Mouse (Mus musculus): ENCODE measurements at regions not wholly inside any gene's neighbourhood (a gene's known extent, or its start where the extent isn't known, plus 50 kb on each side); places are given as distances from the start of the nearest gene placed in this dataset.

- no peak for DNase-seq
These were observed 222.8 kb upstream of the Gpc5 start for GRCm38 (mm10) chr14:114869233-114869632.

DNA sequence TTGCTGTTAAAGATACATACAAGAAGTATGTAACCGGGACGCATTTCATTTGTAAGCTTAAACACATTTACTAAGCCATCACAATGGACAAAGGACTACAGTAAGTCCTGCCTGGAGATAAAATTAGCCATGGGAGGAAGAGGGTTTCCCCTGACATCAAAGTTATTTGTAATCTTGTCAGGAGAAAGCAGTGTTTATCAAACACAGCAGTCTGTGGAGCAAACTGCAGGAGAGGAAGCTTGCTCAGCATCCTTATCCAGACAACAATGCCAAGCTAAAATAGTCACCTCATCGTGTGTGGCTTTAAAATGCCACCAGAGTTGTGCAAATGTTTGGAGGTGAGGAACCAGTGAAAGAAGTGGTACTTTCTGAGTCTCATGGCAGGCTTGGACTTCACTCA is 216.9 kb upstream of the Gpc5 start:
- no peak for DNase-seq

GRCm38 (mm10) chr14:114876427-114876826 is 215.6 kb upstream of the Gpc5 start:
- DNase-seq: no peak

DNA sequence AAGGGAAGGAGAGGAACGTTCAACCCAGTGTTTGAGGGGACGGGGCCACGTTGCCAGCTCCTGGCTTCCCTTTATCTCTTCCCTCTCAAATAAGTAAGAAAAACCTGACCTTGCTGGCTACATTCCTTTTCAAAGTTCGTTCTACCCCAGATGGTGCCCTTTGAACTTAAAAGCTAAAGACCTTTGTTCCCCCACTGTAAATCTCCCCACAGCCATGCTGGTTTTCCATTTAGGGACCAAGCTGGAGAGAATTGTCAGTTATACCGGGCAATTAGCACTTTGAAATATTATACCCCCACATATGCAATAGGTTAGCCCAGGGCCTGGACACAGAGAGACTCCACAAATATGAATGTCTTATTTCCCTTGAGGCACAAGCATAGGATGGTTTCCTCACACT is 214.5 kb upstream of the Gpc5 start:
- no peak for DNase-seq

- DNase-seq: no peak
These were observed 211.7 kb upstream of the Gpc5 start for GRCm38 (mm10) chr14:114880291-114880690.

DNA sequence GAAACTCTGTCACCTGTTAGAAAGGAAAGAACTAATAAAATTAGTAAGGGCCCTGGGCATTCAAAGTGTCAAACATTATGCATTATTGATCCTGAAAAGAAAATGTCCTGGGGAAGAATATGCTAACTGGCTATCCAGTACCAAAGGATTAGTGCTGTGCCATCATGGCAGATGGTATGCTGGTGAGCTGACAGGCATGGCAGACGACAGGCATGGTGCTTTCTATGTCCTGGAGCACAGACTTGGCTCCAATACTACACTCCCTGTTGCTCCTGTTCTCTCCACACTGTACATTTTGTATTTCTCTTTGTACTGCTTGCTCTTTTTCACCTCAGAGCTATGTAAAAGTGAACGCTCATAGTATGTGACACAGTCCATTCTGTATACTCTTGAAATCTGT is 187.9 kb upstream of the Gpc5 start:
- no peak for DNase-seq

DNA sequence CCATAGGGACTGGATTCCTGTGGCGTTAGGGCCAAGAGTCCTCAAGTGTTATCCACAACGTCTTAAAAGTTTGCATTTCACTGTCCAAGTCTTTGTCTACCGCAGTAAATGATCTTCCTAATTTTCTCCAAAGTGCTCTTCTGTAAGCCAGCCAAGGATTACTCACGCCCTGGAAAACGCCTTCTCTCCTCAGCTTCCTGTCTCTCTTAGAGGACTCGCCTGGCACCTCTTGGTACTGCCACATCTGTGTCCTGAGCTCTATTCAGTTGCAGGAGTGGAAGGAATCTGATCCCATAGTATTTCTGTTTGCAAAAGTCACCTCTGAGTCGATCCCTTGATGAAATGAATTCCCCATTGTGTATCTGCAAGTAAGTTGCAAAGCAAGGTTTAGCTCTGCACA is 179.7 kb upstream of the Gpc5 start:
- DNase-seq: peak; percentile 14

GRCm38 (mm10) chr14:114913238-114913637 is 178.8 kb upstream of the Gpc5 start:
- peak; percentile 45 for DNase-seq

- DNase-seq: no peak
These were observed 146.3 kb upstream of the Gpc5 start for GRCm38 (mm10) chr14:114945744-114946143.

DNA sequence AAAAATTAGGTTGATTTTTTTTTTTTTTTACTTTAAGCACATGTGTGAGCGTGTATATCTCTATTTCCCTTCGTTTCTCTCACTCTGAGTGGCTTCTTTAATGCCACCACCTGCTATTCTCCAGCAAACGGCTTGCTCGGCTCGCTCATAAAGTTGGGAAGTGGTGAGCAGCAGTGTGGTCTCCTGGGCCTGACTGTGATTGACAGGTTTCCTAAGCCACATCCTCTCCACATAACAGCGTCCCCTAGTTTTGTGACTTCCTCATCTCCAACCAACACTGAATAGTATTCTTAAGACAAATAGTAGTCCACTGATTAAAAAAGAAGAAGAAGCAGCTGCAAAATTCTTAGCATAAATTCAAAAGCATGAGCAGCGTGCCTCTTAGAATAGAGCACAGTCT is 145.7 kb upstream of the Gpc5 start:
- no peak for DNase-seq

- no peak for DNase-seq
These were observed 143.5 kb upstream of the Gpc5 start for GRCm38 (mm10) chr14:114948341-114949155.

- no peak for DNase-seq
These were observed 142.9 kb upstream of the Gpc5 start for GRCm38 (mm10) chr14:114949156-114949496.

- DNase-seq: no peak
These were observed 139.7 kb upstream of the Gpc5 start for GRCm38 (mm10) chr14:114952280-114952679.

DNA sequence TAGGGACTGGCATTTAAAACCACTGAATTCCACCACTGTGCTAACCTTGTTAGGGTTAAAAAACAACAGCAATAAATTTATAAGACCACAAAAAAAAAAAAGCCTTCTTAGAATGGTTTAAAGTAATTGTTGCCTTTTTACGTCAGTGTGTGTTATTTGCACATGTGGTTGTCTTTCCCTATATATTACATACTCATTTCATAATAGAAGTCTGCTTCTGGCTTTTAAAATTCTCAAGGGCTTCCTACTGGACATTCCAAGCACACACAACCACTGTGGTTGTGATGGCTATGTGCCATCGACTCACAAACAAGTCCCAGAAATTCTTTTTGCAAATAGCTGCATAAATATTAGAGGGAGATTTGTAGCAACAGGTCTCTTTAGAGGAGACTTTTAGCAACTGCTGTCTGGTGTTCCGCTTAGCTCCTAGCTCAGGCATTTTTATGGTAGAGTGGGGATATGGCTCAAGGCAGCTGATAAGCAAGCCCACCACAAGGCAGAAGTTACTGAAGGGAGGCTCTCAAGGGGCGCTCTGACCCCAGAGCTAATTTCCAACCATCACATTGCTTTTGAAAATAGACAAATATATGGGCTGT is 138.8 kb upstream of the Gpc5 start:
- DNase-seq: no peak

- DNase-seq: no peak
These were observed 137.7 kb upstream of the Gpc5 start for GRCm38 (mm10) chr14:114954287-114954686.

- DNase-seq: no peak
These were observed 136.4 kb upstream of the Gpc5 start for GRCm38 (mm10) chr14:114955572-114955971.

DNA sequence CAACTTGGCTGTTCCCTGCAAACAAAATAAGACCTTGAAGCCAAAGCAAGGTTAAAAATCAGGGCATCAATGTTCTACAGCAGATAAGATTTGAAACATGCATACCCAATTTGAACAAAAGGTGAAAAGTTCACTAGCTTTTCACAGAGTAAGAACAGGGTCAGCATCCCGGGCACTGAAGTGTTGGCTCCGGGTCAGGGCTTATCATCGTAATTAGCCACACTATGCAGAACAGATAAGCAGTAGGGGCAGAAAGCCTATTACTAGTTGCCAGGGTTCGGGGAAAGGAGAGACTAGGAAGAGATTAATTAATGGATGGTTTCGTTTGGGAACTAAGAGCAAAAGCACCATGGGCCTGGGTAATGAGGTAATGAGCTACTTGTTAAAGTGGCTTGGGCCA is 131.7 kb upstream of the Gpc5 start:
- DNase-seq: no peak

DNA sequence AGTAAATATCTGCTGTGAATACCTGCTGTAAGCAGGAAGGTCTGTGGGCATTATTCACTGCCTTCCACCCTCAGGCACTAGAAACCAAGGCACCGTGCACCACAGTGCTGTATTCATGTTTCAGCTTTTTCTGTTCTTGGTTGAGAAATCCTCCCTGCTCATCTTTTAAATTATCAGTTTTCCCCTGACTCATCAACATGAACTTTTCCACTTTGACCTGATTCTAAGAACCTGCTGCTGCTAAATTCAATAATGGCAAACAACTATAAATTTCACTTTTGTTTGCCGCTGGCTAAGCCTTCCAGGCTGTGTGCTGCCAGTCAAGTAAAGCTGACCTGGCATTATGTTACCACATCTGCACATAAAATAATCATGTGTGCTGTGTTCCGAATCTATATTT is 126.1 kb upstream of the Gpc5 start:
- no peak for DNase-seq

- DNase-seq: no peak
These were observed 123.0 kb upstream of the Gpc5 start for GRCm38 (mm10) chr14:114969020-114969419.

DNA sequence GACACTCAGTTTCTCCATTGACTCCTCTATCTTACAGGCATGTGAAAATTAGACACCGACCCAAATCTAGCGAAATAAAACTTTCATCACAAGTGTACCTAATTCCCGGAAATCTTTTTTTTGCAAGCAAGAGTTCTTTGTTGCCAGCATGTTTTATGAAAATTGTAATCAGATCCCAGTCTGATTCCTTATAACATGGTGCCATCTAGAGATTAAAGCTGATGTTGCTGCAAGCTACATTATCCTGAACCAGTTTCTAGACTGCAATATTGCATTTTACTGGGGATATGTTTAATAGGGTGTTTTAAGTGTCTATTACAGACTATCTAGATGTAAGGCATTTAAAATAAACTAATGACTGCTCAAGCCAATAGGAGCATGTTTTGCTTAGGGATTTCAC is 110.9 kb upstream of the Gpc5 start:
- no peak for DNase-seq

DNA sequence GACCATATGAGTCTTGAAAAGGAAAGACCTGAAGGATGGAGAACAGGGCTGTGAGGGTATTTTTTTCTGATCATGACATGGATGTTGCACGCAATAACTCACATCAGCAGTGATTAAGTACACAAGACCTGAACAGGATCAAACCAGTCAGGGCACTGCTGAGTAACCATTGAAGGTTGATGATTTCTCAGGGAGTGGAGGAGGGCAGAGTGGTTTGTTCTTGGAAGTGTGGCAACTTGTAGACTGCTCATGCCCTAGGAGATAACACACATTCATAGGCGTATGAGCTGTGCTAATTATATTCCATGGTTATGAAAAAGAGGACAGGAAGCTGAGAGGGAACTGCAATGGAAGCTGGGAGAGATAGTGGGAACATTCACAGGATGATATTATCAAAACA is 88.8 kb upstream of the Gpc5 start:
- no peak for DNase-seq

- DNase-seq: no peak
These were observed 87.1 kb upstream of the Gpc5 start for GRCm38 (mm10) chr14:115004733-115005405.

DNA sequence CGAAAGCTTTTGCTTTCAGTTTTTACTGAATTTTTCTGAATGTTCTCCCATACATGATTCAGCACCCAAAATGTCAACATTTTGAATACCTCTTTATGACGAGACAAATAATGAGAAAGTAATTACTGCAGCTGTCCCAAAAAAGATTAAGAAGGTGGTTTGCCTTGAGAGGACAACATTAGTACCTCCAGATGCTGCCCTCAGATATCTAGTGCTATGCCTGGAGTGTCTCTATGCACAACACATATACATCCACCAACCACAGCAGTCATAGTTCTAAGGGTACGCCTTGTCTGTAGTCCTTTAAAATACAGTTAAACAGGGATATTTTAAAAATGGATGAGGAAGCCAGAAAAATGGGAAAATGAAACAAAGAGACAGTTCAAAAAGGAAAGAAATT is 81.1 kb upstream of the Gpc5 start:
- no peak for DNase-seq

DNA sequence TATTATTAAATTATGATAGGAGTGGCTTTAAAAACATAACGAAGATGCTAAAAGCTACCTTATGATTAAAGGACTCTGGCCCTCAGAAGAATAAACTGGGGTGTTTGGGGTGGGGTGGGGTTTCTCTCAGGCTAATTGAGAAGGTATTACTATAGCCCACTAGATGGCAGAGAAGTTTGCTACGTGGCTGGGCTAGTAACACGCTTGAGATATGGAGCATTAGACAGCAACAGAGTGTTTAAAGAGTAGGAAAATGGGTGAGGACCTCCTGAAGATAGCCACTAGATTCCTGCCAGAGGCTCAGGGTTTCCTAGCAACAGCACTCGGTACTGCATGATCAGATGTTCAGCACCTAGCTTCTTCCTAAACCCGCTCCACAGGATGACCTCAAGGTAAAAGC is 76.7 kb upstream of the Gpc5 start:
- DNase-seq: no peak
